Mouse (Mus musculus) stomach, postnatal 0 days (tissue): ENCODE results near the gene P2rx7.

Source experiments
- CTCF ChIP-seq: IDR thresholded peaks from 2 replicates; pipeline ENCODE4 v1.5.1; 2016; ENCODE audit warnings: antibody characterized with exemption, low read depth, mild to moderate bottlenecking, moderate library complexity
- EP300 ChIP-seq: optimal IDR thresholded peaks from 2 replicates; pipeline ENCODE3; 2016; ENCODE audit warnings: antibody characterized with exemption

- TF ChIP-seq CTCF (peak; percentile 88), EP300 (no peak)
Observed at GRCm38 (mm10) chr5:122726068-122726467, 82.4 kb downstream of the P2rx7 start.
